Comparison of ENCODE assay signal across 16 mouse cellular contexts in genomic region chr6:17515775-17516460, GRCm38 (mm10). TPM values are rescaled to one million over a fixed set of nuclear protein-coding genes. Genes with fewer than 3 reads are reported as not detected.
DNase-seq lines count a peak whose midpoint lies in the region; ATAC-seq and TF ChIP-seq lines count a peak whose summit lies in the region.
"Had no signal": no experiment of that assay in that cellular context is flagged by ENCODE, and none has a peak within 500 bp of the region (broad histone marks: within the 10 kb centered on the region; RNA-seq: fewer than 3 reads in every experiment).

No protein-coding gene starts in this region.

- no peak for DNase-seq in heart, postnatal 25 days (ENCODE audit: low spot score)
- peak; percentile 60 for DNase-seq in lung, postnatal 0 days (ENCODE audit: low spot score)
- no peak for DNase-seq in lung, postnatal 14 days
- DNase-seq in layer of hippocampus, adult 9-10 months (ENCODE audit: low spot score), result no peak
- no peak for DNase-seq in cerebellum, adult 2 months
- DNase-seq: adrenal gland, postnatal 10 days; cerebellum, postnatal 36 days; kidney, adult 11 months; right cerebral cortex, postnatal 14 days had no signal

- peaks cover 0 to 4% of the 10 kb centered on the region in 2 experiments; a peak in 1 of 4 replicates for H3K4me1 ChIP-seq in heart, embryonic 14.5 days (ENCODE audit: control insufficient read depth in 2 of 2, insufficient read depth in 2 of 2, low read length in 2 of 2)
- no peaks in the 10 kb centered on the region; the same call in 1 of the 2 replicates for H3K4me1 ChIP-seq in lung, postnatal 0 days (ENCODE audit: insufficient read depth, low read depth, low read length)
- H3K4me1 ChIP-seq in embryonic facial prominence, embryonic 15.5 days, result peaks cover 9% of the 10 kb centered on the region
- peaks cover 12% of the 10 kb centered on the region; the same call in 1 of the 2 replicates for H3K4me1 ChIP-seq in stomach, embryonic 14.5 days (ENCODE audit: control insufficient read depth, insufficient read depth, low read length)
- H3K4me1 ChIP-seq in cerebellum, adult 2 months (ENCODE audit: control insufficient read depth, insufficient read depth, low read length), result no peaks in the 10 kb centered on the region
- H3K4me1 ChIP-seq: neural tube, embryonic 13.5 days had no signal

- no peak for TF ChIP-seq CTCF in lung, postnatal 0 days (IDR thresholded peaks at IDR 0.05)
- TF ChIP-seq CTCF in cerebellum, adult 2 months (IDR thresholded peaks at IDR 0.05; ENCODE audit: borderline replicate concordance, insufficient read depth, low read depth, low read length), result no peak

- no peaks in the 10 kb centered on the region for H3K36me3 ChIP-seq in heart, embryonic 14.5 days (ENCODE audit: control insufficient read depth, insufficient read depth, low read length)
- no peaks in the 10 kb centered on the region for H3K36me3 ChIP-seq in lung, postnatal 0 days (ENCODE audit: insufficient read depth, low read length)
- H3K36me3 ChIP-seq in embryonic facial prominence, embryonic 15.5 days, result no peaks in the 10 kb centered on the region
- H3K36me3 ChIP-seq in stomach, embryonic 14.5 days (ENCODE audit: control insufficient read depth, insufficient read depth, low read length), result no peaks in the 10 kb centered on the region
- H3K36me3 ChIP-seq: forebrain, embryonic 12.5 days; neural tube, embryonic 13.5 days had no signal

- 24% methylated on average over 7 of the region's 7 CpGs for WGBS in heart, embryonic 14.5 days
- 19% methylated on average over 7 of the region's 7 CpGs for WGBS in lung, postnatal 0 days
- 23% methylated on average over 7 of the region's 7 CpGs for WGBS in embryonic facial prominence, embryonic 15.5 days
- WGBS in stomach, embryonic 14.5 days, result 8% methylated on average over 7 of the region's 7 CpGs
- 59% methylated on average over 7 of the region's 7 CpGs for WGBS in cerebellum, adult 2 months

- H3K9me3 ChIP-seq in heart, embryonic 14.5 days (ENCODE audit: control insufficient read depth, low read length), result no peaks in the 10 kb centered on the region
- H3K9me3 ChIP-seq in lung, postnatal 0 days (ENCODE audit: low read length), result no peaks in the 10 kb centered on the region
- no peaks in the 10 kb centered on the region for H3K9me3 ChIP-seq in embryonic facial prominence, embryonic 15.5 days (replicated peaks)
- no peaks in the 10 kb centered on the region for H3K9me3 ChIP-seq in stomach, embryonic 14.5 days (ENCODE audit: control insufficient read depth, low read depth, low read length)
- H3K9me3 ChIP-seq: forebrain, embryonic 12.5 days; megakaryocyte, embryonic 14.5 days; neural tube, embryonic 13.5 days had no signal

- H3K4me2 ChIP-seq in heart, embryonic 14.5 days (ENCODE audit: low read length), result peak overlapping the region; percentile 30; the same call in 1 of the 2 replicates
- peak overlapping the region; percentile 25; the same call in 1 of the 2 replicates for H3K4me2 ChIP-seq in lung, postnatal 0 days (replicated peaks; ENCODE audit: low read depth, low read length)
- H3K4me2 ChIP-seq in embryonic facial prominence, embryonic 15.5 days (replicated peaks), result peak overlapping the region; percentile 15; the same call in 1 of the 2 replicates
- H3K4me2 ChIP-seq in stomach, embryonic 14.5 days (replicated peaks; ENCODE audit: low read depth, low read length), result no peak overlapping the region; the same call in 1 of the 2 replicates
- H3K4me2 ChIP-seq: forebrain, embryonic 12.5 days; neural tube, embryonic 13.5 days had no signal

- no peak for TF ChIP-seq POLR2A in cerebellum, adult 2 months (IDR thresholded peaks at IDR 0.05; ENCODE audit: borderline replicate concordance, insufficient read depth, low read length)

- ATAC-seq in heart, embryonic 14.5 days (ENCODE audit: insufficient number of reproducible peaks, insufficient read depth, low FRiP score, low read depth), result no peak
- ATAC-seq in lung, postnatal 0 days, result peak; percentile 57
- ATAC-seq in embryonic facial prominence, embryonic 15.5 days (ENCODE audit: insufficient number of reproducible peaks, low FRiP score, low TSS enrichment, low read depth), result peak; percentile 47
- peak; percentile 79; the same call in 1 of the 2 replicates for ATAC-seq in stomach, embryonic 14.5 days (ENCODE audit: insufficient number of reproducible peaks, insufficient read depth, low FRiP score, low read depth)
- ATAC-seq: Patski had no signal

- no peak overlapping the region for H3K4me3 ChIP-seq in heart, embryonic 14.5 days (ENCODE audit: control insufficient read depth in 1 of 2, insufficient read depth in 1 of 2, low read depth in 1 of 2, low read length in 2 of 2)
- H3K4me3 ChIP-seq in lung, postnatal 0 days (ENCODE audit: low read depth, low read length), result no peak overlapping the region
- no peak overlapping the region for H3K4me3 ChIP-seq in embryonic facial prominence, embryonic 15.5 days (replicated peaks)
- H3K4me3 ChIP-seq in stomach, embryonic 14.5 days (ENCODE audit: low read depth, low read length), result no peak overlapping the region
- no peak overlapping the region for H3K4me3 ChIP-seq in cerebellum, adult 2 months (replicated peaks; ENCODE audit: insufficient read depth, low read depth, low read length)
- H3K4me3 ChIP-seq: forebrain, embryonic 12.5 days; megakaryocyte, embryonic 14.5 days; neural tube, embryonic 13.5 days had no signal

- no peak overlapping the region for H3K27ac ChIP-seq in heart, embryonic 14.5 days (replicated peaks in 1 of 2; ENCODE audit: control insufficient read depth in 1 of 2, insufficient read depth in 1 of 2, low read depth in 2 of 2, low read length in 2 of 2)
- no peak overlapping the region for H3K27ac ChIP-seq in lung, postnatal 0 days (ENCODE audit: low read length)
- peak overlapping the region; percentile 48; the same call in 1 of the 2 replicates for H3K27ac ChIP-seq in embryonic facial prominence, embryonic 15.5 days (replicated peaks)
- peak overlapping the region; percentile 30; the same call in 1 of the 2 replicates for H3K27ac ChIP-seq in stomach, embryonic 14.5 days (ENCODE audit: low read length)
- H3K27ac ChIP-seq in cerebellum, adult 2 months (ENCODE audit: insufficient read depth, low read length), result no peak overlapping the region
- H3K27ac ChIP-seq: forebrain, embryonic 12.5 days; neural tube, embryonic 13.5 days had no signal

- no peaks in the 10 kb centered on the region for H3K27me3 ChIP-seq in heart, embryonic 14.5 days (ENCODE audit: control insufficient read depth, insufficient read depth, low read length)
- no peaks in the 10 kb centered on the region for H3K27me3 ChIP-seq in lung, postnatal 0 days (replicated peaks; ENCODE audit: insufficient read depth, low read length)
- H3K27me3 ChIP-seq in embryonic facial prominence, embryonic 15.5 days, result no peaks in the 10 kb centered on the region
- H3K27me3 ChIP-seq in stomach, embryonic 14.5 days (ENCODE audit: control insufficient read depth, insufficient read depth, low read length), result no peaks in the 10 kb centered on the region
- H3K27me3 ChIP-seq in cerebellum, adult 2 months (ENCODE audit: control insufficient read depth, insufficient read depth, low read length), result no peaks in the 10 kb centered on the region
- H3K27me3 ChIP-seq: forebrain, embryonic 12.5 days; megakaryocyte, embryonic 14.5 days; neural tube, embryonic 13.5 days; Patski had no signal

- intact Hi-C loops in heart, postnatal 25 days (cut with DNase I), result no loop called here

- TF ChIP-seq EP300 in lung, postnatal 0 days (IDR thresholded peaks at IDR 0.05), result 0 out of 2 replicates have a peak, but pooled peaks have one; percentile 11

- H3K9ac ChIP-seq in heart, embryonic 14.5 days (ENCODE audit: low read length), result peak overlapping the region; percentile 22; the same call in 1 of the 2 replicates
- no peak overlapping the region for H3K9ac ChIP-seq in lung, postnatal 0 days (replicated peaks; ENCODE audit: low read depth)
- no peak overlapping the region for H3K9ac ChIP-seq in embryonic facial prominence, embryonic 15.5 days
- no peak overlapping the region for H3K9ac ChIP-seq in stomach, embryonic 14.5 days (replicated peaks; ENCODE audit: low read depth, low read length)
- H3K9ac ChIP-seq: forebrain, embryonic 12.5 days; neural tube, embryonic 13.5 days had no signal

RNA-seq across cellular contexts. Expression of gene Met, which starts 52.3 kb away (rescaled TPM):
- polyA plus RNA-seq in heart, embryonic 14.5 days (2014; fragmentation: Nextera tagmentation; extraction: Ambion mirVana), result 2.6 and 3.2 TPM in 2 replicates
- 1 to 10 TPM; 1.5 to 2.4 TPM for total RNA-seq in heart, postnatal 25 days (2021)
- polyA plus RNA-seq in lung, postnatal 0 days (2015; fragmentation: Nextera tagmentation; extraction: Ambion mirVana), result 9.3 and 9.5 TPM in 2 replicates
- 6.2 and 7.2 TPM in 2 replicates for polyA plus RNA-seq in embryonic facial prominence, embryonic 15.5 days (2015; fragmentation: Nextera tagmentation; extraction: Ambion mirVana)
- 15.8 and 16.4 TPM in 2 replicates for polyA plus RNA-seq in stomach, embryonic 14.5 days (2014; fragmentation: Nextera tagmentation; extraction: Ambion mirVana)
- 0.44 TPM in 2 replicates for polyA plus RNA-seq in cerebellum, adult 2 months (2012; rRNA removed)

Comparison
In these comparisons a context has a peak if more than half of its experiments do, and no peak if none do; other contexts are left out.
1. H3K27ac ChIP-seq: peak in embryonic facial prominence, embryonic 15.5 days (single experiment) and stomach, embryonic 14.5 days (single experiment); none in heart, embryonic 14.5 days (0 of 2), lung, postnatal 0 days (single experiment) and cerebellum, adult 2 months (single experiment).